Mouse (Mus musculus) kidney, postnatal 0 days (tissue): ENCODE results near the gene Il11. TPM values are rescaled to one million over a fixed set of nuclear protein-coding genes. Genes with fewer than 3 reads are reported as not detected.
A peak's percentile ranks its signal among the peaks of the same experiment; 100 is the strongest.
"Not testable (repeated sequence)": the region's sequence is repeated elsewhere in the genome, so short reads cannot be mapped to it uniquely, and the experiment has no call there.

ENCODE experiments used
- ATAC-seq: fragments of 200-750 bp; cut with Nextera tagmentation; replicated peaks from 2 replicates; pipeline ENCODE4 v1.8.0; 2017; ENCODE audit warnings: low read depth, moderate number of reproducible peaks, moderate TSS enrichment, moderate library complexity; ENCODE audit not compliant: low FRiP score
- DNase-seq: peaks from one replicate; pipeline ENCODE4 v3.0.0-alpha.2; 2016; ENCODE audit warnings: low spot score
- H3K27ac ChIP-seq: fragments of 300-500 bp; sonication (generic); 2 replicates; pipeline ENCODE4 v1.5.1; 2014; ENCODE audit warnings: mild to moderate bottlenecking
- H3K27me3 ChIP-seq: fragments of 300-500 bp; sonication (generic); 2 replicates; pipeline ENCODE4 v1.6.1; 2014; ENCODE audit warnings: low read length, mixed read lengths; ENCODE audit not compliant: insufficient read depth
- H3K36me3 ChIP-seq: fragments of 300-500 bp; sonication (generic); 2 replicates; pipeline ENCODE4 v1.6.1; 2014; ENCODE audit warnings: low read length, mixed read lengths; ENCODE audit not compliant: insufficient read depth
- H3K4me1 ChIP-seq: fragments of 300-500 bp; sonication (generic); replicated peaks from 2 replicates; pipeline ENCODE4 v1.6.1; 2014; ENCODE audit warnings: antibody characterized with exemption, low read length, mixed read lengths; ENCODE audit not compliant: insufficient read depth
- H3K4me2 ChIP-seq: fragments of 300-500 bp; sonication (generic); 2 replicates; pipeline ENCODE4 v1.6.1; 2014; ENCODE audit warnings: mild to moderate bottlenecking, low read length, moderate library complexity, mixed read lengths
- H3K4me3 ChIP-seq: fragments of 300-500 bp; sonication (generic); replicated peaks from 2 replicates; pipeline ENCODE4 v1.5.1; 2014; ENCODE audit warnings: low read depth, low read length
- H3K9ac ChIP-seq: fragments of 300-500 bp; sonication (generic); 2 replicates; pipeline ENCODE4 v1.6.1; 2014; ENCODE audit warnings: low read depth, low read length
- H3K9me3 ChIP-seq: fragments of 300-500 bp; sonication (generic); replicated peaks from 2 replicates; pipeline ENCODE4 v1.6.1; 2016; ENCODE audit warnings: low read length, inconsistent platforms, mixed read lengths
- CTCF ChIP-seq: IDR thresholded peaks from 2 replicates; pipeline ENCODE4 v1.5.1; 2016; ENCODE audit warnings: antibody characterized with exemption, low read depth, mild to moderate bottlenecking, moderate library complexity
- WGBS: fragments of 180-500 bp; shearing (Covaris S2); extraction: QIAGEN DNeasy Blood & Tissue Kit; methylation state at CpG from one replicate; pipeline ENCODE4 v1.1.7; 2014; 5-methylcytosine and 5-hydroxymethylcytosine counted together
- polyA plus RNA-seq: library from polyadenylated mRNA; unstranded; fragments of >200 nt; fragmentation: Nextera tagmentation; extraction: Ambion mirVana; gene quantifications from 2 replicates; pipeline ENCODE4 v1.2.1, GENCODE M21; 2015

Gene Il11
- polyA plus RNA-seq, 1 experiment from 2014 or later, result 0.14 TPM

GRCm38 (mm10) chr7:4816559-4816958 lies 33.9 kb upstream of the Il11 start:
- DNase-seq (peak; percentile 46), ATAC-seq (no peak)
- no peak overlapping the region for H3K27ac ChIP-seq

GRCm38 (mm10) chr7:4813105-4813791 lies 30.6 kb upstream of the Il11 start:
- Histone ChIP-seq H3K4me3 (peak overlapping the region; percentile 41), H3K27ac (peak overlapping the region; percentile 94), H3K4me1 (peaks cover 15% of the 10 kb centered on the region), H3K27me3 (no peaks in the 10 kb centered on the region), H3K4me2 (peak overlapping the region; percentile 71), H3K9me3 (no peaks in the 10 kb centered on the region), H3K36me3 (peaks cover 3% of the 10 kb centered on the region; the same call in 1 of the 2 replicates), H3K9ac (peak overlapping the region; percentile 62)
- WGBS, result 25% methylated on average over 8 of the region's 8 CpGs
- no peak for TF ChIP-seq CTCF
- ATAC-seq, result no peak
- no peak for DNase-seq

More at GRCm38 (mm10) chr7:4816559-4816958, 33.9 kb upstream of the Il11 start:
- Histone ChIP-seq H3K27me3 (no peaks in the 10 kb centered on the region), H3K36me3 (no peaks in the 10 kb centered on the region), H3K9ac (no peak overlapping the region), H3K4me1 (peaks cover 3% of the 10 kb centered on the region; the same call in 1 of the 2 replicates), H3K4me3 (no peak overlapping the region), H3K9me3 (no peaks in the 10 kb centered on the region), H3K4me2 (no peak overlapping the region)
- TF ChIP-seq CTCF, result no peak

GRCm38 (mm10) chr7:4812303-4813104 lies 29.8 kb upstream of the Il11 start, which contains the start of gene Ube2s:
Ube2s (minus strand) TSS chr7:4812590.
- TF ChIP-seq CTCF, result peak; percentile 48
- Histone ChIP-seq H3K4me2 (peak within 1 kb of the TSS; percentile 79), H3K4me3 (peak within 1 kb of the TSS; percentile 61), H3K9me3 (no peaks in the 10 kb centered on the region), H3K27me3 (no peaks in the 10 kb centered on the region), H3K4me1 (peaks cover 15% of the 10 kb centered on the region), H3K27ac (peak within 1 kb of the TSS; percentile 96), H3K36me3 (peaks cover 6% of the 10 kb centered on the region), H3K9ac (peak within 1 kb of the TSS; percentile 72)
- under 1% methylated on average over 62 of the region's 62 CpGs for WGBS
- DNase-seq (peak; percentile 100), ATAC-seq (peak; percentile 99)

GRCm38 (mm10) chr7:4811842-4812302 lies 29.2 kb upstream of the Il11 start:
- peak overlapping the region; percentile 79 for H3K4me2 ChIP-seq
- peak overlapping the region; percentile 96 for H3K27ac ChIP-seq
- ATAC-seq (no peak; the same call in 1 of the 2 replicates), DNase-seq (peak; percentile 44)
- peak overlapping the region; percentile 72 for H3K9ac ChIP-seq
- no peaks in the 10 kb centered on the region for H3K27me3 ChIP-seq
- H3K4me3 ChIP-seq, result peak overlapping the region; percentile 61
- WGBS, result 0% methylated on average over 26 of the region's 36 CpGs
- peaks cover 15% of the 10 kb centered on the region for H3K4me1 ChIP-seq
- no peak for TF ChIP-seq CTCF
- H3K36me3 ChIP-seq, result peaks cover 12% of the 10 kb centered on the region
- H3K9me3 ChIP-seq, result no peaks in the 10 kb centered on the region

- not testable (repeated sequence) for DNase-seq, H3K9me3 ChIP-seq, ATAC-seq, H3K27me3 ChIP-seq
- peak overlapping the region; percentile 61 for H3K4me3 ChIP-seq
- peaks cover 19% of the 10 kb centered on the region for H3K36me3 ChIP-seq
- WGBS, result 36% methylated on average over 10 of the region's 10 CpGs
- H3K4me2 ChIP-seq, result peak overlapping the region; percentile 79
- H3K9ac ChIP-seq, result peak overlapping the region; percentile 72
- peak overlapping the region; percentile 96; the same call in 1 of the 2 replicates for H3K27ac ChIP-seq
- peaks cover 15% of the 10 kb centered on the region for H3K4me1 ChIP-seq
Observed at GRCm38 (mm10) chr7:4811131-4811530, 28.5 kb upstream of the Il11 start.

GRCm38 (mm10) chr7:4806716-4807115 lies 24.1 kb upstream of the Il11 start:
- H3K36me3 ChIP-seq, result peaks cover 22% of the 10 kb centered on the region
- no peaks in the 10 kb centered on the region for H3K9me3 ChIP-seq
- H3K27me3 ChIP-seq, result no peaks in the 10 kb centered on the region
- H3K4me2 ChIP-seq, result no peak overlapping the region
- no peak overlapping the region for H3K9ac ChIP-seq
- ATAC-seq (no peak), DNase-seq (peak; percentile 81)
- 86% methylated on average over 7 of the region's 7 CpGs for WGBS
- no peak overlapping the region for H3K27ac ChIP-seq
- H3K4me3 ChIP-seq, result no peak overlapping the region
- peaks cover 12% of the 10 kb centered on the region for H3K4me1 ChIP-seq
- TF ChIP-seq CTCF, result peak; percentile 77
